Mouse (Mus musculus) limb, embryonic 14.5 days (tissue): ENCODE data around the gene H1foo. TPM values are rescaled to one million over a fixed set of nuclear protein-coding genes. Genes with fewer than 3 reads are reported as not detected.
A peak's percentile ranks its signal among the peaks of the same experiment; 100 is the strongest.

Experiments used
- ATAC-seq: fragments of 200-750 bp; cut with Nextera tagmentation; 2 replicates; pipeline ENCODE4 v1.8.0; 2017; ENCODE audit warnings: low read depth, moderate number of reproducible peaks, moderate TSS enrichment; ENCODE audit not compliant: low FRiP score
- DNase-seq: peaks from one replicate; pipeline ENCODE4 v3.0.0-alpha.2; 2015; ENCODE audit warnings: low spot score
- H3K27ac ChIP-seq: fragments of 300-500 bp; sonication (generic); replicated peaks from 2 replicates; pipeline ENCODE4 v1.5.1; 2014; ENCODE audit warnings: low read depth, mild to moderate bottlenecking, low read length, moderate library complexity, mixed read lengths
- H3K27me3 ChIP-seq: fragments of 300-500 bp; sonication (generic); 2 replicates; pipeline ENCODE4 v1.6.1; 2014; ENCODE audit warnings: low read length, mixed read lengths; ENCODE audit not compliant: control insufficient read depth, insufficient read depth
- H3K36me3 ChIP-seq: fragments of 300-500 bp; sonication (generic); 2 replicates; pipeline ENCODE4 v1.6.1; 2014; ENCODE audit warnings: mild to moderate bottlenecking, low read length, moderate library complexity, mixed read lengths; ENCODE audit not compliant: control insufficient read depth, insufficient read depth
- H3K4me1 ChIP-seq: fragments of 300-500 bp; sonication (generic); 2 replicates; pipeline ENCODE4 v1.6.1; 2014; ENCODE audit warnings: antibody characterized with exemption, low read length, mixed read lengths; ENCODE audit not compliant: control insufficient read depth, insufficient read depth
- H3K4me2 ChIP-seq: fragments of 300-500 bp; sonication (generic); replicated peaks from 2 replicates; pipeline ENCODE4 v1.6.1; 2014; ENCODE audit warnings: low read depth, mild to moderate bottlenecking, low read length, moderate library complexity; ENCODE audit not compliant: severe bottlenecking
- H3K4me3 ChIP-seq: fragments of 300-500 bp; sonication (generic); replicated peaks from 2 replicates; pipeline ENCODE4 v1.5.1; 2014; ENCODE audit warnings: low read length
- H3K9ac ChIP-seq: fragments of 300-500 bp; sonication (generic); 2 replicates; pipeline ENCODE4 v1.6.1; 2014; ENCODE audit warnings: mild to moderate bottlenecking, low read depth, low read length, moderate library complexity; ENCODE audit not compliant: severe bottlenecking
- H3K9me3 ChIP-seq: fragments of 300-500 bp; sonication (generic); 2 replicates; pipeline ENCODE4 v1.6.1; 2016; ENCODE audit warnings: low read length; ENCODE audit not compliant: control insufficient read depth
- POLR2A ChIP-seq: fragments of 200-500 bp; IDR thresholded peaks from 2 replicates; pipeline ENCODE4 v1.8.0; 2012; ENCODE audit warnings: inconsistent platforms, mild to moderate bottlenecking, moderate library complexity, borderline replicate concordance; ENCODE audit not compliant: insufficient read depth, insufficient read length; ENCODE audit errors: extremely low read depth
- WGBS: fragments of 180-500 bp; shearing (Covaris S2); extraction: QIAGEN DNeasy Blood & Tissue Kit; methylation state at CpG from one replicate; pipeline ENCODE4 v1.1.7; 2014; 5-methylcytosine and 5-hydroxymethylcytosine counted together
- polyA plus RNA-seq, 2 experiments: library from polyadenylated mRNA; depleted of rRNA in 1 of 2; stranded (reverse) in 1 of 2; unstranded in 1 of 2; fragments of >200 nt; fragmentation: Nextera tagmentation in 1 of 2; extraction: Ambion mirVana in 1 of 2; gene quantifications; 2 replicates each; pipeline versions ENCODE4 v1.2.1 to v1.2.3; 2012 to 2014

H1foo gene
- polyA plus RNA-seq, 2 experiments: not detected

- Histone ChIP-seq H3K36me3 (peaks cover 8% of the 10 kb centered on the region; the same call in 1 of the 2 replicates), H3K9me3 (no peaks in the 10 kb centered on the region), H3K27me3 (no peaks in the 10 kb centered on the region), H3K4me2 (no peak overlapping the region), H3K27ac (no peak overlapping the region), H3K4me3 (no peak overlapping the region), H3K4me1 (peaks cover 17% of the 10 kb centered on the region), H3K9ac (no peak overlapping the region)
- WGBS: 86% methylated on average over 8 of the region's 8 CpGs
- ATAC-seq (no peak), DNase-seq (no peak)
- TF ChIP-seq POLR2A: no peak
Measured at GRCm38 (mm10) chr6:115975606-115976005, 30.9 kb downstream of the H1foo start.

- Histone ChIP-seq H3K9me3 (no peaks in the 10 kb centered on the region), H3K27me3 (no peaks in the 10 kb centered on the region), H3K27ac (no peak overlapping the region), H3K9ac (no peak overlapping the region), H3K4me2 (no peak overlapping the region), H3K36me3 (peaks cover 8% of the 10 kb centered on the region; the same call in 1 of the 2 replicates), H3K4me1 (no peaks in the 10 kb centered on the region), H3K4me3 (no peak overlapping the region)
- no peak for DNase-seq
- ATAC-seq: no peak
- no peak for TF ChIP-seq POLR2A
- 82% methylated on average over 15 of the region's 15 CpGs for WGBS
Measured at GRCm38 (mm10) chr6:115977810-115978209, 33.1 kb downstream of the H1foo start.

- Histone ChIP-seq H3K4me1 (peaks cover 6% of the 10 kb centered on the region; the same call in 1 of the 2 replicates), H3K27me3 (no peaks in the 10 kb centered on the region), H3K9me3 (no peaks in the 10 kb centered on the region), H3K36me3 (peaks cover 8% of the 10 kb centered on the region; the same call in 1 of the 2 replicates), H3K27ac (no peak overlapping the region), H3K4me2 (no peak overlapping the region), H3K9ac (no peak overlapping the region), H3K4me3 (no peak overlapping the region)
- 61% methylated on average over 8 of the region's 8 CpGs for WGBS
- DNase-seq: no peak
- no peak for ATAC-seq
- TF ChIP-seq POLR2A: no peak
Measured at GRCm38 (mm10) chr6:115978596-115978995, 33.9 kb downstream of the H1foo start.

- 0 out of 2 replicates have a peak overlapping the region, but pooled peaks have one; percentile 11 for H3K27ac ChIP-seq
- no peaks in the 10 kb centered on the region for H3K9me3 ChIP-seq
- 65% methylated on average over 7 of the region's 7 CpGs for WGBS
- H3K27me3 ChIP-seq: no peaks in the 10 kb centered on the region
- 0 out of 2 replicates have a peak, but pooled peaks cover 1% of the 10 kb centered on the region for H3K36me3 ChIP-seq
- no peak overlapping the region for H3K4me3 ChIP-seq
- H3K9ac ChIP-seq: 0 out of 2 replicates have a peak overlapping the region, but pooled peaks have one; percentile 13
- peaks cover 28% of the 10 kb centered on the region for H3K4me1 ChIP-seq
- ATAC-seq (no peak), DNase-seq (no peak)
- no peak overlapping the region for H3K4me2 ChIP-seq
- no peak for TF ChIP-seq POLR2A
Measured at GRCm38 (mm10) chr6:115982889-115983288, 38.2 kb downstream of the H1foo start.

- no peaks in the 10 kb centered on the region for H3K9me3 ChIP-seq
- ATAC-seq (no peak), DNase-seq (no peak)
- H3K9ac ChIP-seq: 0 out of 2 replicates have a peak overlapping the region, but pooled peaks have one; percentile 13
- H3K4me2 ChIP-seq: no peak overlapping the region
- peaks cover 28% of the 10 kb centered on the region for H3K4me1 ChIP-seq
- TF ChIP-seq POLR2A: no peak
- H3K36me3 ChIP-seq: no peaks in the 10 kb centered on the region
- no peaks in the 10 kb centered on the region for H3K27me3 ChIP-seq
- H3K4me3 ChIP-seq: no peak overlapping the region
- H3K27ac ChIP-seq: 0 out of 2 replicates have a peak overlapping the region, but pooled peaks have one; percentile 11
- WGBS: 42% methylated on average over 12 of the region's 12 CpGs
Measured at GRCm38 (mm10) chr6:115983306-115984038, 38.7 kb downstream of the H1foo start.
